Mouse (Mus musculus) lung, adult 18-20 months (tissue): ENCODE results near the gene Pcbp4.
"Not testable (repeated sequence)": the region's sequence is repeated elsewhere in the genome, so short reads cannot be mapped to it uniquely, and the experiment has no call there.

ENCODE experiments used
- DNase-seq, 2 experiments: peaks; one replicate each; pipeline ENCODE4 v3.0.0; 2022; ENCODE audit warnings: mixed read lengths in 2 of 2

Pcbp4 gene

GRCm38 (mm10) chr9:106482578-106483115 is 29.6 kb downstream of the Pcbp4 start:
- DNase-seq = no peak

DNA sequence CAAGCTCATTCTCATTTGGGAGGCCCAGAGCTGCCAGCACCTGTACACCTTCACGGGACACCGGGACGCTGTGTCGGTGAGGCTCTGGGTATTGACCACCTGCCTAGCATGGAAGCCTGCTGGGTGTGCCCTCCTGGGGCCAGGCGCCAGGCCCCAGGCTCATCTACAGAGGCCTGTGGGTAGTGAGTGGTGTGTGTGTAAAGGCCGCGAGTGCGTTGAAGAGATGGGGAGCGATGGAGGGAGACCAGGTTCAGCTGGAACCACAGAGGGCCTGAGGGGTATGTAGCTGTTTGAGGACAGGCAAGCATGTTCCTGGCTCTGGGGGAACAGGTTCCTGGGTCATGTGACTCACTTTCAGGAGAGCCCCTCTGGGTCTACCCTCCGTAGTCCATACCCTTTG is 30.0 kb downstream of the Pcbp4 start:
- no peak for DNase-seq

- DNase-seq = no peak
Measured at GRCm38 (mm10) chr9:106483606-106484005, 30.5 kb downstream of the Pcbp4 start.

DNA sequence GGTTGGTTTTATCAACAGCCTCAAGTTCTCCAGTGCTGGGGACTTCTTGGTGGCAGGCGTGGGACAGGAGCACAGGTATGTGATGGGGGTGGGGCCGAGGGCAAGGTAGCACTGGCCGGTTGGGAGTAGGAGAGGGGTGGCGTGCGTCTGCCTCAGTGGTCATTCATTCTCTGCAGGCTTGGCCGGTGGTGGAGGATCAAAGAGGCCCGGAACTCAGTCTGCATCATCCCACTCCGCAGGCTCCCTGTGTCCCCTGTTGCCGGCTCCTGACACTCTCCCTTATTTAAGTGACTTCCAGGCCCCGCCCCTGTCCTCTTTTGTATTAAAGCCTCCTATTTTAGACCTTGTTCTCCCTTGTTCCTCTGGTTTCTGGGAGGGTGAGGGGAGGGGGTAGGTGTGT is 32.0 kb downstream of the Pcbp4 start:
- DNase-seq = no peak

DNA sequence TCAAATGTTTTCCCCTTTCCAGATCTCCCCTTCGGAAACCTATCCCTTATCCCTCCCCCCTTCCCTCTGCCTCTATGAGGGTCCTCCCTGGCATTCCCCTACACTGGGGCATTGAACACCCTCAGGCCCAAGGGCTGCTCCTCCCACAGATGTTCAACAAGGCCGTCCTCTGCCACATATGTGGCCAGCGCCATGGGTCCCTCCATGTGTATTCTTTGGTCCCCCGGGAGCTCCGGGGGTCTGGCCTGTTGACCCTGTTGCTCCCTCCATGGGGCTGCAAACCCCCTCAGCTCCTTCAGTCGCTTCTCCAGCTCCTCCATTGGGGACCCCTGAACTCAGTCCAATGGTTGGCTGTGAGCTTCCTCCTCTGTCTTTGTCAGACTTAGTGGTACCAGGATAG is 34.5 kb downstream of the Pcbp4 start:
- not testable (repeated sequence) for DNase-seq

- no peak for DNase-seq
Measured at GRCm38 (mm10) chr9:106499667-106500066, 46.6 kb downstream of the Pcbp4 start, which contains the start of gene Iqcf1. Gene Iqcf1, plus strand, starts transcription at chr9:106499967.

- no peak for DNase-seq
Measured at GRCm38 (mm10) chr9:106501846-106502245, 48.8 kb downstream of the Pcbp4 start.

DNA sequence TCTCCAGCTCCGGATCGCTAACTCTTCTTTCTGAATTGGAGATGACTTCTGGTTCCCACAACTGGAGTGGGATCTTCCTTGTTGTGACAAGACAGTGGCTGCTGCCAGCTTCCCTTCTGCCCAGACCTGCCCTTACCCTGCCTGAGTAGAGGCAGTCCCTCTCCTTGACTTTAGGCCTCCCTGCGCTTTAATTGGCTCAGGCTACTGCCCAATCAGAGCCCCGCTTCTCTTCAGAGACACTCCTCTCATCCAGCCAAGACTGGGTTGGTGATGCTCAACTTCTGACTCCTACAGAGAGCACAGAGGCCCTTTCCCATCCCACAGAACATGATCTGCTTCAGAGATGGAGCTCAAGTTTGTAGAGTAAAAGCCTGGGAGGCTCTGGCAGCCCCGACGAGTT is 51.2 kb downstream of the Pcbp4 start:
- DNase-seq = no peak

DNA sequence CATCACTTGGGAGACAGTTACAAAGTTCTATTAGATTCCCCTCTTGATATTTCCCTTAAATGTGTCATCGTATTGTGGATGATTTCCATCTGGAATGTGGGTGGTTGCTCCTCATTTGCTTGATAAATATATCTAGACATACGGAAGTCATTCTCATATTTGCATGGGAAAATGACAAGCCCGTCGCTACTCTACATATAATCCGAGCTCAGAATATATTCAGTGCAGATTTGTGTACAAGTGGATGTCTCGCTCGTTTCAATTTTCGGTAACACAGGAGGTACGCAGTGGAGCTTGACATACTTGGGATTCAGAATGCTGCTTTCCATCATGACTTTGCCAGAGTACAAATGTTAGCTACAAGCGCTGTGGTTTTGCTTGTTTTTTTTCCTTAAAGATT is 56.3 kb downstream of the Pcbp4 start:
- no peak for DNase-seq

- peak in 1 of 2 experiments; percentile 4 for DNase-seq
Measured at GRCm38 (mm10) chr9:106512729-106513450, 59.8 kb downstream of the Pcbp4 start.

DNA sequence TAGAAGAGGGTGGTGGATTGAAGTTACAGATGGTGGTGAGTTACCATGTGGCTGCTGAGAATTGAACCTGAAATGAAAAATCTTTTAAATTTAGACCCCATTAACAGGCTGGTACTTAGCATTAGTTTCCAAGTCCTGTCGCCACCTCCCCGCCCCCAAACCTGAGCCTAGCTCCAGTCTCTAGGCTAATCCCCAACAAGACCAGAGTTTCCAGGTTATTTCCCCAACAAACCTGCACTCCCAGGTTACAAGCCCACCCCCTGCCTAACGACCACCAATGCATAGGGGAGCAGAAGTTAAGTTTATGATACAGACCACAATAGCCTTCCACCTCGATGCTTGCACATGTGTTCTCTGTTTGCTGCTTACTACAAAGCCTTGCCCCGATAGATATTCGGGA is 60.5 kb downstream of the Pcbp4 start:
- DNase-seq = no peak
